Mouse (Mus musculus) G1E (cell line): ENCODE results near the gene Trim23.

Source experiments
- CTCF ChIP-seq: IDR thresholded peaks from 2 replicates; pipeline ENCODE4 v1.5.1; 2012; ENCODE audit warnings: low read depth, low read length, inconsistent platforms, mixed read lengths
- GATA1 ChIP-seq: IDR thresholded peaks from 2 replicates; pipeline ENCODE4 v1.6.1; 2012; ENCODE audit warnings: borderline replicate concordance, low read length, inconsistent platforms, mixed read lengths
- GATA2 ChIP-seq: IDR thresholded peaks from 2 replicates; pipeline ENCODE4 v1.6.1; 2012; ENCODE audit warnings: low read depth, low read length, inconsistent platforms, borderline replicate concordance
- TAL1 ChIP-seq: conservative IDR thresholded peaks from 2 replicates; pipeline ENCODE4 v1.6.1; 2012; ENCODE audit warnings: low read depth, low read length, inconsistent platforms, mixed read lengths

DNA sequence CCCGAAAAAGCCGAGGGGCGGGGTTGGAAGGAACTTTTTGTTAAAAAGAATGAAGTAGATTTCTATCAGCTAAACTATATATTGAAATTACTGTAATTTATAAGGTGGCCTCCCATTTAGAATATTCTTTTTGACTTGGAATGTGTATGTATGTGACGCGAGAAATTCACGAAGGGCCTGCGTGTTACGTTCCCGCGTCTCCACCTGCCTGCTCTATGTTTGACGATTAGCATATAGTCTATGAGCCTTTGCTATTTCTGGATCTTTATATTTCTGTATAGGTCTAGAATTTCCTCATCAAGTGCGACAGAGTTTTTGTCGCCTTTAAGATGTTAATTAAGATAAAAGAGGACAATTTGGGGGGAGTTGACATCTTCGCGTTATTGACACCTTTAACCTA, 50.6 kb downstream of the Trim23 start:
- TF ChIP-seq GATA1 (no peak), CTCF (no peak), TAL1 (no peak), GATA2 (no peak)
